Mouse (Mus musculus): ENCODE data around the gene Wwc1. TPM values are rescaled to one million over a fixed set of nuclear protein-coding genes. Genes with fewer than 3 reads are reported as not detected.

Wwc1 gene
- total RNA-seq, 1 experiment: 30.4 TPM

GRCm38 (mm10) chr11:35893454-35893853, 86.9 kb downstream of the Wwc1 start:
- H3K27ac ChIP-seq (ENCODE audit: insufficient read depth, low read depth, low read length, poor library complexity, severe bottlenecking): no peak overlapping the region
- H3K4me1 ChIP-seq (ENCODE audit: control insufficient read depth in 2 of 2, insufficient read depth in 2 of 2, low read length in 2 of 2, poor library complexity in 1 of 2): peaks cover 10 to 12% of the 10 kb centered on the region in 2 experiments
- H3K36me3 ChIP-seq (ENCODE audit: control insufficient read depth, insufficient read depth, low read length, poor library complexity, severe bottlenecking): peaks cover 34% of the 10 kb centered on the region

GRCm38 (mm10) chr11:35893018-35893421, 87.3 kb downstream of the Wwc1 start:
- Histone ChIP-seq H3K27ac (ENCODE audit: insufficient read depth, low read depth, low read length, poor library complexity, severe bottlenecking) (0 out of 2 replicates have a peak overlapping the region, but pooled peaks have one; percentile 15), H3K36me3 (ENCODE audit: control insufficient read depth, insufficient read depth, low read length, poor library complexity, severe bottlenecking) (peaks cover 32% of the 10 kb centered on the region), H3K9me3 (ENCODE audit: control insufficient read depth, insufficient read depth, low read depth, low read length) (no peaks in the 10 kb centered on the region), H3K4me1 (ENCODE audit: control insufficient read depth in 2 of 2, insufficient read depth in 2 of 2, low read length in 2 of 2, poor library complexity in 1 of 2) (peaks cover 10 to 12% of the 10 kb centered on the region in 2 experiments), H3K9ac (ENCODE audit: insufficient read depth, low read depth, low read length, poor library complexity, severe bottlenecking) (no peak overlapping the region), H3K4me3 (ENCODE audit: insufficient read depth in 1 of 2, low read depth in 1 of 2, low read length in 2 of 2, poor library complexity in 1 of 2, severe bottlenecking in 1 of 2) (no peak overlapping the region)
- TF ChIP-seq ZNF384 (IDR thresholded peaks at IDR 0.05; ENCODE audit: low read depth, low read length): no peak
- TF ChIP-seq CHD2 (IDR thresholded peaks at IDR 0.05; ENCODE audit: low read depth, low read length): no peak
- no peak for TF ChIP-seq ZC3H11A (IDR thresholded peaks at IDR 0.05; ENCODE audit: borderline replicate concordance, low read depth, low read length)
- TF ChIP-seq HCFC1 (IDR thresholded peaks at IDR 0.05; ENCODE audit: borderline replicate concordance, insufficient read depth, low read length): no peak
- no peak for TF ChIP-seq MAFK (IDR thresholded peaks at IDR 0.05; ENCODE audit: insufficient read depth, low read depth, low read length)
- in situ Hi-C loops (cut with MboI; ENCODE audit: low sequenced_read_pairs in 2 of 2, unreplicated experiment in 2 of 2): no loop called here
- DNase-seq (ENCODE audit: low read depth, low spot score): no peak

More at GRCm38 (mm10) chr11:35893454-35893853, 86.9 kb downstream of the Wwc1 start:
- DNase-seq (ENCODE audit: low read depth, low spot score): no peak
- in situ Hi-C loops (cut with MboI; ENCODE audit: low sequenced_read_pairs in 2 of 2, unreplicated experiment in 2 of 2): no loop called here
- TF ChIP-seq ZNF384 (IDR thresholded peaks at IDR 0.05; ENCODE audit: low read depth, low read length) (no peak), CHD2 (IDR thresholded peaks at IDR 0.05; ENCODE audit: low read depth, low read length) (no peak), HCFC1 (IDR thresholded peaks at IDR 0.05; ENCODE audit: borderline replicate concordance, insufficient read depth, low read length) (no peak), ZC3H11A (IDR thresholded peaks at IDR 0.05; ENCODE audit: borderline replicate concordance, low read depth, low read length) (no peak), MAFK (IDR thresholded peaks at IDR 0.05; ENCODE audit: insufficient read depth, low read depth, low read length) (no peak)
- H3K9ac ChIP-seq (ENCODE audit: insufficient read depth, low read depth, low read length, poor library complexity, severe bottlenecking): no peak overlapping the region
- no peaks in the 10 kb centered on the region for H3K9me3 ChIP-seq (ENCODE audit: control insufficient read depth, insufficient read depth, low read depth, low read length)
- no peak overlapping the region for H3K4me3 ChIP-seq (ENCODE audit: insufficient read depth in 1 of 2, low read depth in 1 of 2, low read length in 2 of 2, poor library complexity in 1 of 2, severe bottlenecking in 1 of 2)

GRCm38 (mm10) chr11:35892293-35892692, 88.0 kb downstream of the Wwc1 start:
- no peaks in the 10 kb centered on the region for H3K9me3 ChIP-seq (ENCODE audit: control insufficient read depth, insufficient read depth, low read depth, low read length)
- H3K4me3 ChIP-seq (ENCODE audit: insufficient read depth in 1 of 2, low read depth in 1 of 2, low read length in 2 of 2, poor library complexity in 1 of 2, severe bottlenecking in 1 of 2): no peak overlapping the region
- no peak for TF ChIP-seq HCFC1 (IDR thresholded peaks at IDR 0.05; ENCODE audit: borderline replicate concordance, insufficient read depth, low read length)
- no peak for TF ChIP-seq MAFK (IDR thresholded peaks at IDR 0.05; ENCODE audit: insufficient read depth, low read depth, low read length)
- TF ChIP-seq ZNF384 (IDR thresholded peaks at IDR 0.05; ENCODE audit: low read depth, low read length): no peak
- no peak for TF ChIP-seq ZC3H11A (IDR thresholded peaks at IDR 0.05; ENCODE audit: borderline replicate concordance, low read depth, low read length)
- TF ChIP-seq CHD2 (IDR thresholded peaks at IDR 0.05; ENCODE audit: low read depth, low read length): no peak
- in situ Hi-C loops (cut with MboI; ENCODE audit: low sequenced_read_pairs in 2 of 2, unreplicated experiment in 2 of 2): no loop called here
- DNase-seq (ENCODE audit: low read depth, low spot score): no peak
- H3K36me3 ChIP-seq (ENCODE audit: control insufficient read depth, insufficient read depth, low read length, poor library complexity, severe bottlenecking): peaks cover 32% of the 10 kb centered on the region
- H3K27ac ChIP-seq (ENCODE audit: insufficient read depth, low read depth, low read length, poor library complexity, severe bottlenecking): no peak overlapping the region
- peaks cover 10 to 12% of the 10 kb centered on the region in 2 experiments for H3K4me1 ChIP-seq (ENCODE audit: control insufficient read depth in 2 of 2, insufficient read depth in 2 of 2, low read length in 2 of 2, poor library complexity in 1 of 2)
- H3K9ac ChIP-seq (ENCODE audit: insufficient read depth, low read depth, low read length, poor library complexity, severe bottlenecking): no peak overlapping the region

- Histone ChIP-seq H3K36me3 (ENCODE audit: control insufficient read depth, insufficient read depth, low read length, poor library complexity, severe bottlenecking) (peaks cover 33% of the 10 kb centered on the region), H3K9me3 (ENCODE audit: control insufficient read depth, insufficient read depth, low read depth, low read length) (no peaks in the 10 kb centered on the region), H3K4me3 (ENCODE audit: insufficient read depth in 1 of 2, low read depth in 1 of 2, low read length in 2 of 2, poor library complexity in 1 of 2, severe bottlenecking in 1 of 2) (no peak overlapping the region), H3K9ac (ENCODE audit: insufficient read depth, low read depth, low read length, poor library complexity, severe bottlenecking) (no peak overlapping the region), H3K27ac (ENCODE audit: insufficient read depth, low read depth, low read length, poor library complexity, severe bottlenecking) (no peak overlapping the region), H3K4me1 (ENCODE audit: control insufficient read depth in 2 of 2, insufficient read depth in 2 of 2, low read length in 2 of 2, poor library complexity in 1 of 2) (peaks cover 10 to 12% of the 10 kb centered on the region in 2 experiments)
- TF ChIP-seq ZNF384 (IDR thresholded peaks at IDR 0.05; ENCODE audit: low read depth, low read length): no peak
- no peak for TF ChIP-seq CHD2 (IDR thresholded peaks at IDR 0.05; ENCODE audit: low read depth, low read length)
- no peak for TF ChIP-seq HCFC1 (IDR thresholded peaks at IDR 0.05; ENCODE audit: borderline replicate concordance, insufficient read depth, low read length)
- no peak for TF ChIP-seq ZC3H11A (IDR thresholded peaks at IDR 0.05; ENCODE audit: borderline replicate concordance, low read depth, low read length)
- no peak for TF ChIP-seq MAFK (IDR thresholded peaks at IDR 0.05; ENCODE audit: insufficient read depth, low read depth, low read length)
- DNase-seq (ENCODE audit: low read depth, low spot score): no peak
- in situ Hi-C loops (cut with MboI; ENCODE audit: low sequenced_read_pairs in 2 of 2, unreplicated experiment in 2 of 2): no loop called here
Observed at GRCm38 (mm10) chr11:35888790-35889189, 91.5 kb downstream of the Wwc1 start.

Data from ES-E14 (cell line).